Mouse (Mus musculus) kidney, adult 2 months (tissue): ENCODE results near the gene Atp6v0e. TPM values are rescaled to one million over a fixed set of nuclear protein-coding genes. Genes with fewer than 3 reads are reported as not detected.

Experiments
- DNase-seq: peaks from one replicate; pipeline ENCODE4 v3.0.0; 2021
- H3K27ac ChIP-seq: fragments of 200-500 bp; 2 replicates; pipeline ENCODE4 v1.5.1; 2012; ENCODE audit warnings: low read depth, low read length, control low read depth, inconsistent platforms; ENCODE audit not compliant: insufficient read depth
- H3K27me3 ChIP-seq: fragments of 200-500 bp; replicated peaks from 2 replicates; pipeline ENCODE4 v1.6.1; 2012; ENCODE audit warnings: mild to moderate bottlenecking, moderate library complexity, low read length, inconsistent platforms; ENCODE audit not compliant: control insufficient read depth, insufficient read depth
- H3K36me3 ChIP-seq: fragments of 200-500 bp; 2 replicates; pipeline ENCODE4 v1.6.1; 2012; ENCODE audit warnings: mild to moderate bottlenecking, moderate library complexity, low read length, inconsistent platforms; ENCODE audit not compliant: control insufficient read depth, insufficient read depth
- H3K4me1 ChIP-seq: fragments of 200-500 bp; 2 replicates; pipeline ENCODE4 v1.6.1; 2011; ENCODE audit warnings: low read length; ENCODE audit not compliant: control insufficient read depth, insufficient read depth
- H3K4me3 ChIP-seq: fragments of 200-500 bp; 2 replicates; pipeline ENCODE4 v1.5.1; 2011; ENCODE audit warnings: mild to moderate bottlenecking, low read depth, low read length, control low read depth; ENCODE audit not compliant: insufficient read depth
- CTCF ChIP-seq: fragments of 200-500 bp; conservative IDR thresholded peaks from 2 replicates; pipeline ENCODE4 v1.5.1; 2011; ENCODE audit warnings: low read depth, mild to moderate bottlenecking, control low read depth, low read length, moderate library complexity, mixed read lengths; ENCODE audit not compliant: insufficient read depth, insufficient read length
- POLR2A ChIP-seq: fragments of 200-500 bp; IDR thresholded peaks from one replicate; pipeline ENCODE4 v1.6.1; 2011; ENCODE audit warnings: low read depth, low read length, control low read depth
- WGBS: fragments of 180-500 bp; shearing (Covaris S2); methylation state at CpG from one replicate; pipeline ENCODE4 v1.1.7; 2018; 5-methylcytosine and 5-hydroxymethylcytosine counted together
- polyA plus RNA-seq: library from polyadenylated mRNA; depleted of rRNA; stranded (reverse); fragments of >200 nt; gene quantifications from 2 replicates; pipeline ENCODE4 v1.2.3, GENCODE M21; 2012

Atp6v0e gene
- polyA plus RNA-seq, 1 experiment = 450 TPM

DNA sequence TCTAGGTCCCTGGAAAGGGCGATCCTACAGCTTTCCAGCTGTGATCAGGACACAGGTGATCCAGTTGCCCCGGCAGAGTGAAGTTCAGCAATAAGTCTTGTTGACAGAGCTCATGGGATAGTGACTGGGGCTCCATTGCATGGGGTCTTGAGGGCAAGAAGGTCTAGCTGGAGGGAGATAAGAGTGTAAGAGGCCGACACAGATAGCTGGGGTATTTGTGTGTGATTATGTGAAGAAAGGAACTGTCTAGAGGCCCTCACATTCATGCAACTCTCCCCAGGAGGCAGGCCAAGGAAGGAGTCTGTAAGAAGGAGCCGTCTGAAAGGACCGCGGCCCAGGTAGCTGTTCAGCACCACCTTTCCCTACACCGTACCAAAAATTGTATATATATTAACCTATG lies 44.0 kb downstream of the Atp6v0e start:
- TF ChIP-seq CTCF (no peak), POLR2A (no peak)
- no peaks in the 10 kb centered on the region for H3K4me1 ChIP-seq
- WGBS = 67% methylated on average over 7 of the region's 7 CpGs
- no peak overlapping the region for H3K4me3 ChIP-seq
- no peaks in the 10 kb centered on the region for H3K36me3 ChIP-seq
- no peak for DNase-seq
- no peaks in the 10 kb centered on the region for H3K27me3 ChIP-seq
- H3K27ac ChIP-seq = no peak overlapping the region

DNA sequence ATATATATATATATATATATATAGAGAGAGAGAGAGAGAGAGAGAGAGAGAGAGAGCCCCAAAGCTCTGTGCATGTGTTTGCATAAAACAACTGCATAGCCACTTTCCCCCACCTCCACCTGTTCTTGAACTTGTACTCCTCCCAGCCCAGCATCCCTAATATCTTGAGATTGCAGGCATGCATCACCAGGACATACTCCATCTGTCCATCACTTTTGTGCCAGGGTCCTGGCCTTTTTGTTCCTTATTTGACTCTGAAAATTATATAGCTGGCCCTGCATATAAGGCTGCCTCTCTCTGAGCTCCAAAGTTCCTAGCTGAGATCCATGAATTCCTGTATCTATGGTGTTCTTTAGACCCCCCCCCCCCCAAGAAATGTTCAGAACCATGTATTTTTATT lies 45.5 kb downstream of the Atp6v0e start:
- Histone ChIP-seq H3K4me3 (no peak overlapping the region), H3K36me3 (no peaks in the 10 kb centered on the region), H3K27me3 (no peaks in the 10 kb centered on the region), H3K27ac (no peak overlapping the region), H3K4me1 (no peaks in the 10 kb centered on the region)
- TF ChIP-seq CTCF (no peak), POLR2A (no peak)
- DNase-seq = no peak

DNA sequence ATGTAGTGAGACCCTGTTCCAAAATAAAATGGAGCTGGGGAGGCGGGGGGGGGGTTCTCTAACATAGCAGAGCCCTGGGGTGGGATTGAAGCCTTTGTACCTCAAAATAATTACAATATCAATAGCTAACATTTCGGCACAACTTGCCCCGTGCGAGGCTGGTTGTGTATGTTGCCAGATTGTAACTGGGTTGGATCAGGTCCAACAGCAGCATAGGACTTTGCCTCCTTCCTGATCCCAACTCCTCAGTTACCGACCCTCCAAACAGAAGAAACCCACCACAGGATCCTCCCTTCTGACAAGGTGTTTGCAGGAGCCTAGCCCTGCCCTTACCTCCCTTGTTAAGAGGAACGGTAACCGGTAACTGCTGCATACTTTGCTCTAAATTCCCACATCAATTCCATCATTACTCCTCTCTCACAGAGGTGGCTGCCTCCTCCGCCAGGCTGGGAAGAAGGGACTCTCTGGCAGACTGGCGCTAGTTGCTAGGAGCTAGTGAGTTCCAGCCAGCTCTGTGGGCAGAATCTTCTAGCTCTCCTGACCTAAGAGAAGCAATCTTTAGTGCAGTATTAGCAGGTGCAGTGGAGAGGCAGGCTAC lies 46.1 kb downstream of the Atp6v0e start:
- H3K27me3 ChIP-seq = no peaks in the 10 kb centered on the region
- no peak overlapping the region for H3K27ac ChIP-seq
- no peak for DNase-seq
- 34% methylated on average over 9 of the region's 9 CpGs for WGBS
- H3K4me3 ChIP-seq = no peak overlapping the region
- TF ChIP-seq CTCF (no peak), POLR2A (no peak)
- no peaks in the 10 kb centered on the region for H3K36me3 ChIP-seq
- no peaks in the 10 kb centered on the region for H3K4me1 ChIP-seq

DNA sequence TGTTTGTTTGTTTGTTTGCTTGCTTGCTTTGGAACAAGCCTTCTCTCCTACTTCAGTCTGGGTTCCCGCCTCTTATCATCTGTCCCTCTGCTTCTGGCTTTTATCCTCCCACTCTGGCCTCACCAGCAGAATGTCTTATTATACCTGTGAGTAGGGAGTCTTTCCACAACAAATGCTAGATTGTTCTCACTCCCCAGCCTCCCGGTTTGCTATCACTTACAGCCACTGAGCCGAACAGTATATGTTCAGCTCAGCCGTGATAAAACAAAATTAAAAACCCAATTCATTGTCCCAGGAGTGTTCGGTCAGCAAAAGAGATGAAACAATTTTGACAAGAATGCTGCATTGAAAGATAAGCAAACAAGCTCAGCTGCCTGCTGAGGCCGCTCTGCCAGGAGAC lies 47.0 kb downstream of the Atp6v0e start:
- TF ChIP-seq POLR2A = no peak
- H3K4me3 ChIP-seq = no peak overlapping the region
- DNase-seq = no peak
- no peaks in the 10 kb centered on the region for H3K36me3 ChIP-seq
- H3K27me3 ChIP-seq = no peaks in the 10 kb centered on the region
- H3K27ac ChIP-seq = no peak overlapping the region
- no peaks in the 10 kb centered on the region for H3K4me1 ChIP-seq
- WGBS = 59% methylated on average over 6 of the region's 6 CpGs

DNA sequence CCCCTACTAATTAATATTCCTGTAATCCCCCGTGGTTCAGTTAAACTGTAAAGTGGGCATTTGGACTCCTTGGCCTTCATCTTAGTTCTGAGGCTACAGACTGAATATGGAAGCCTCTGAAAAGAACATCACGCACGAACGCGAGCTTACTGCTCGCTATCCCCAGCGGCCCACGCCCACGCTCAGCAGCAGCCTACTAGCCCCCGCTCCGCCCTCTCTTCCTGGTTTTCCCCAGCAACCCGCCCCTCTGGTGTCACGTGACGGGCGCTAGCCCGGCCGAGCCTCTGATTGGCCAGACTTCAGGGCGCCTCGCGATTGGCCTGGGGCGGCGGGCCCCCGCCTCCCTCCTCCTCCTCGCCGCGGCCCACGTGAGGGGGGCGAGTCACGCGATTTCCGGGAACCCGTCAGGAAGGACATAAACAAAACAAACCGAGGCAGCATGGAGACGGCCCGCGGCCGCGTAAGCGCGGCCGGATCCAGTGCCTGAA lies 52.3 kb downstream of the Atp6v0e start, which contains the start of gene Crebrf:
TSS of gene Crebrf (plus strand) at position 380 of the 488 bp plus-strand sequence.
- peak within 1 kb of the TSS; percentile 97 for H3K4me3 ChIP-seq
- no peaks in the 10 kb centered on the region for H3K27me3 ChIP-seq
- DNase-seq = peak; percentile 99
- peak within 1 kb of the TSS; percentile 89 for H3K27ac ChIP-seq
- H3K4me1 ChIP-seq = no peaks in the 10 kb centered on the region; the same call in 1 of the 2 replicates
- TF ChIP-seq POLR2A = peak; percentile 36
- TF ChIP-seq CTCF = no peak
- H3K36me3 ChIP-seq = no peaks in the 10 kb centered on the region
- WGBS = under 1% methylated on average over 41 of the region's 41 CpGs

DNA sequence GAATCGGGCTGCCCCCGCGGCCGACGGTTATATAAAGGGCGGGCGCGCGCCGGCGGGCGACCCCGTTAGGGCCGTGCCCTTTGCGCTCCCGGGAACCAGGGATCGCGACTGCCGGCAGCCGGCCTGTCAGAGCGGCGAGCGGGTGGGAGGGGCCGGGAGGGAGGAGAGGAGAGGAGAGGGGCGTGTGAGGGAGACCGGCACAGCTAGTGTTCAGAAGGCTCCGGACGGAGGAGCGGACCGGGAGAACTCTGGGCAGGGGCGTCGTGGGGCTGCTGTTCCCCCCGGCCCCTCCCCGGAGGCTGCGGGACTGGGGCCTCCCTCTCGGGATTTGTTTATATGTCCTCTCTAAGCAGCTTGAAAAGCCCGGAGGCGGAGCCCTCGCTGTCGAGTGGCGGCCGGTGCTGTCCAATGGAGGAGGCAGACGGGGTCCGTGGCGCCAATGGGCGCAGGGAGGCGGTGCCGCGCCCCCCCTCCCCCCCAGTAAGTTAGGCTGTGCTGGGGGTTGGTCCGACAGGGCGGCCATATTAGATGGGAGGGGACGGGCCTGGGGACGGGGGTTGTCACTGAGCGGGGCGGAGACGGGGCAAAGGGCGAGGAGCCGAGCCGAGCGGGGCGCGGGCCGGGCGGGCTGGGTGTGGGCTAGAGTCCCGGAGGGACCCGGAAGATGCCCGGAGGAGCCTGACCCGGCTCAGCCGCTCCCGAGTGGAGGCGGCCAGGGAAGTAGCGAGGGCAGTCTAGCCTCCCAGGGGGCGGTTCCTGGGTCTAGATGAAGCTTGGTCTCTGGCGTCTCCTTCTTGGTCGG lies 53.1 kb downstream of the Atp6v0e start:
- under 1% methylated on average over 66 of the region's 75 CpGs for WGBS
- peak overlapping the region; percentile 97 for H3K4me3 ChIP-seq
- peaks cover 3% of the 10 kb centered on the region; the same call in 1 of the 2 replicates for H3K4me1 ChIP-seq
- no peaks in the 10 kb centered on the region for H3K27me3 ChIP-seq
- peak overlapping the region; percentile 89 for H3K27ac ChIP-seq
- peaks cover 2% of the 10 kb centered on the region; the same call in 1 of the 2 replicates for H3K36me3 ChIP-seq
- DNase-seq = peak; percentile 98
- TF ChIP-seq POLR2A = no peak

DNA sequence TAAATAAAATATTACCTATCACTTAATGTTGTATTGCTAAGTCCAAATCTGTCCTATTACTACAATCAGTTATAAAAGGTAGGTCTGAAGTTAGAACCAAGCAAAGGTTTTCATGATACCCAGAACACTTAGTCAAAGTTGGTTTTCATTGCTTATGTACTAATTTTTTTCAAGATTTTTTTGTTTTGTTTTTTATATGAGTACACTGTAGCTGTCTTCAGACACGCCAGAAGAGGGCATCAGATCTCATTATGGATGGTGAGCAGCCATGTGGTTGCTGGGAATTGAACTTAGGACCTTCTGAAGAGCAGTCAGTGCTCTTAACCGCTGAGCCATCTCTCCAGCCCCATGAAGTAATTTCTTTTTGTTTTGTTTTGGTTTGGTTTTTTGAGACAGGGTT lies 54.8 kb downstream of the Atp6v0e start:
- peaks cover 2% of the 10 kb centered on the region; the same call in 1 of the 2 replicates for H3K36me3 ChIP-seq
- TF ChIP-seq CTCF (no peak), POLR2A (no peak)
- no peaks in the 10 kb centered on the region for H3K27me3 ChIP-seq
- no peak for DNase-seq
- peaks cover 5% of the 10 kb centered on the region; the same call in 1 of the 2 replicates for H3K4me1 ChIP-seq
- 68% methylated on average over 2 of the region's 2 CpGs for WGBS
- no peak overlapping the region for H3K4me3 ChIP-seq
- no peak overlapping the region for H3K27ac ChIP-seq
